Mouse (Mus musculus) hematopoietic multipotent progenitor cell, adult 10-12 weeks (in vitro differentiated cells): ENCODE measurements around the gene Olfr846. TPM values are rescaled to one million over a fixed set of nuclear protein-coding genes. Genes with fewer than 3 reads are reported as not detected.

Source experiments
- polyA plus RNA-seq: library from polyadenylated mRNA; stranded (reverse); fragments of >175 nt; gene quantifications from 2 replicates; pipeline ENCODE4 v1.2.3, GENCODE M21; 2012; ENCODE audit warnings: low replicate concordance

Gene Olfr846
- not detected in 2 replicates for polyA plus RNA-seq

GRCm38 (mm10) chr9:19363905-19364304, at the start of gene Olfr846:
Olfr846 (minus strand) TSS chr9:19364005.

GRCm38 (mm10) chr9:19378569-19378968, 14.8 kb upstream of the Olfr846 start, which contains the start of gene Olfr847:
Olfr847 (minus strand) TSS chr9:19378669.

DNA sequence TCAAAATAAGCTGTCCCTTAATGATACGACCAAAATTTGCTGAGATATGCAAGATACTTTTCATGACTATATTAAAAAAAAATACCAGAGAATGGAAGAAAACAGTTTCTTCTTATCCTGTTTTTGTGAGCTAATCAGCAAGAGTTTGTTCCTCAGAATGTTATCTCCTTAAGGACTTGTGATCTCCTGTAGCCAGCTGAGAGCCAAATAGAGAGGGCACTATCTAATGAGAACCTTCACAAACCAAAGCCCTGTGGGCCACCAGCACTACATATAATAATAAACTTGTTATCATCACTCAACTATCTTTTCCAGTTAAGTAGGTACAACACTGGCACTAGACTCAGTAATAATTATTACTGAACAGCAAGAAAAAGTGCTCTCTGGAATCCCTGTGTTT, 27.6 kb downstream of the Olfr846 start, which contains the start of gene Olfr845:
Olfr845 (plus strand) TSS at position 301 of the 400 bp plus-strand sequence.

DNA sequence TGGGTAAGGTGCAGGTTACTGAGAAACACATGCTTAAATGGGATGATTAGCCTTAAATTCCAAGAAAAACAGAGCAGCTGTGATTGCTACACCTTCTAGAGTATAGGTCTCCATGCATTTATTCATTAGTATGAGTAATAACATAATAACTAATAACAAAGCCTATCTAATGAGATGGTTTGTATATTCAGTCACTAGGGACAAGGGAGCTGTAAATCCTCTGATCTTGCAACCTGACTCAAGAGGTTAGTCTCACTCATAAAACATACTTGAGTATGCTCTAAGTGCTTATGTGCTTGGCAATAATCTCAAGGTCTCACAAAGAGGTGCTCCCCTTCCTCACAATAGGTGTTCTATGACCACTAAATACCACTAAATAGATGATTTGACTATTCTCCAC, 47.8 kb downstream of the Olfr846 start, which contains the start of gene Olfr844:
Olfr844 (plus strand) TSS at position 301 of the 400 bp plus-strand sequence.

Other genes with a start within 250 kb of the Olfr846 start
- gene Olfr836, start 243.6 kb downstream of the Olfr846 start, polyA plus RNA-seq = not detected in 2 replicates
- not detected in 2 replicates for gene Olfr837, start 227.7 kb downstream of the Olfr846 start, polyA plus RNA-seq
- gene Olfr839-ps1, start 186.7 kb downstream of the Olfr846 start, polyA plus RNA-seq = not detected in 2 replicates
- not detected in 2 replicates for gene Olfr843, start 112.0 kb downstream of the Olfr846 start, polyA plus RNA-seq
- gene Olfr844, start 47.7 kb downstream of the Olfr846 start, polyA plus RNA-seq = not detected in 2 replicates
- 0.20 TPM in 1 of 2 replicates, not detected in the other for gene Olfr845, start 27.5 kb downstream of the Olfr846 start, polyA plus RNA-seq
- not detected in 2 replicates for gene Olfr847, start 14.7 kb upstream of the Olfr846 start, polyA plus RNA-seq
- gene Olfr849, start 76.3 kb upstream of the Olfr846 start, polyA plus RNA-seq = not detected in 2 replicates
- gene Olfr850, start 114.2 kb upstream of the Olfr846 start, polyA plus RNA-seq = not detected in 2 replicates
- not detected in 2 replicates for gene Olfr851, start 129.3 kb upstream of the Olfr846 start, polyA plus RNA-seq
- not detected in 2 replicates for gene Olfr853, start 177.1 kb upstream of the Olfr846 start, polyA plus RNA-seq
- not detected in 2 replicates for gene Olfr854, start 203.4 kb upstream of the Olfr846 start, polyA plus RNA-seq
- not detected in 2 replicates for gene Olfr855, start 218.6 kb upstream of the Olfr846 start, polyA plus RNA-seq